Mouse (Mus musculus) hindbrain, embryonic 12.5 days (tissue): Measurements from ENCODE around the gene Focad. TPM values are rescaled to one million over a fixed set of nuclear protein-coding genes. Genes with fewer than 3 reads are reported as not detected.

Source experiments
- ATAC-seq: fragments of 200-750 bp; cut with Nextera tagmentation; 2 replicates; pipeline ENCODE4 v1.8.0; 2017; ENCODE audit warnings: moderate TSS enrichment; ENCODE audit not compliant: low FRiP score
- H3K27ac ChIP-seq: fragments of 300-500 bp; sonication (generic); 2 replicates; pipeline ENCODE4 v1.5.1; 2016; ENCODE audit warnings: mild to moderate bottlenecking
- H3K27me3 ChIP-seq: fragments of 300-500 bp; sonication (generic); 2 replicates; pipeline ENCODE4 v1.6.1; 2016; ENCODE audit warnings: mild to moderate bottlenecking
- H3K36me3 ChIP-seq: fragments of 300-500 bp; sonication (generic); 2 replicates; pipeline ENCODE4 v1.6.1; 2016; ENCODE audit warnings: mild to moderate bottlenecking
- H3K4me1 ChIP-seq: fragments of 300-500 bp; sonication (generic); 2 replicates; pipeline ENCODE4 v1.6.1; 2016
- H3K4me2 ChIP-seq: fragments of 300-500 bp; sonication (generic); replicated peaks from 2 replicates; pipeline ENCODE4 v1.6.1; 2016; ENCODE audit warnings: mild to moderate bottlenecking
- H3K4me3 ChIP-seq: fragments of 300-500 bp; sonication (generic); 2 replicates; pipeline ENCODE4 v1.5.1; 2016; ENCODE audit warnings: mild to moderate bottlenecking
- H3K9ac ChIP-seq: fragments of 300-500 bp; sonication (generic); 2 replicates; pipeline ENCODE4 v1.6.1; 2016; ENCODE audit warnings: mild to moderate bottlenecking, moderate library complexity
- H3K9me3 ChIP-seq: fragments of 300-500 bp; sonication (generic); replicated peaks from 2 replicates; pipeline ENCODE4 v1.6.1; 2016; ENCODE audit warnings: mild to moderate bottlenecking
- WGBS: fragments of 180-500 bp; shearing (Covaris S2); methylation state at CpG from one replicate; pipeline ENCODE4 v1.1.7; 2016; 5-methylcytosine and 5-hydroxymethylcytosine counted together
- polyA plus RNA-seq: library from polyadenylated mRNA; unstranded; fragments of >200 nt; fragmentation: Nextera tagmentation; extraction: Ambion mirVana; gene quantifications from 2 replicates; pipeline ENCODE4 v1.2.1, GENCODE M21; 2016

Focad gene
- polyA plus RNA-seq, 1 experiment from 2014 or later: 13.7 TPM

DNA sequence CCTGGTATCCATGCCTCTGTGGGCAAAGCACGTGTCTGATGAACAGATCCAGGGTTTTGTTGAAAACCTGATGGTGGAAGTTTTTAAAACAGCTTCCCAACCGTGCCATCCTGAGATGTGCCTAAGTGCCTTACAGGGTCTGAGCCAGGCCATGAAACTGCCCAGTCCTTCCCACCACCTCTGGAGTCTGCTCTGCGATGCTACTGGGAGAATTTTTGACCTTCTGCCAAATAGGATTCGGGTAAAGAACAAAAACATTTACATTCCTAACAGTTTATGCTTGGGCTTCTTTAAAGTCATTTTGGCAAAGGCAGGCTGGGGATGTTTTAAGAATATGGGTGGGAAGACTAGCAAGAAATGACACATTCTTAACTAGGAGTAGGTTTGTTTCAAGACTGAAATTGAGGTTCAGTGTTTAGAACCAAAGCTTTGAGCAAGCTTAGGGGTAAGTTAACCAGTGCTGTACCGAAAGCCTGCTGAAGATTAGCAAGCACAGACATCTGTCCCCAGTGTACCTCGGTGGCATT lies 302.6 kb downstream of the Focad start:
- Histone ChIP-seq H3K27ac (no peak overlapping the region), H3K27me3 (no peaks in the 10 kb centered on the region), H3K4me3 (no peak overlapping the region), H3K4me1 (no peaks in the 10 kb centered on the region), H3K9me3 (no peaks in the 10 kb centered on the region), H3K36me3 (0 out of 2 replicates have a peak, but pooled peaks cover 6% of the 10 kb centered on the region), H3K9ac (no peak overlapping the region), H3K4me2 (no peak overlapping the region)
- no peak for ATAC-seq
- WGBS: 82% methylated on average over 6 of the region's 6 CpGs

DNA sequence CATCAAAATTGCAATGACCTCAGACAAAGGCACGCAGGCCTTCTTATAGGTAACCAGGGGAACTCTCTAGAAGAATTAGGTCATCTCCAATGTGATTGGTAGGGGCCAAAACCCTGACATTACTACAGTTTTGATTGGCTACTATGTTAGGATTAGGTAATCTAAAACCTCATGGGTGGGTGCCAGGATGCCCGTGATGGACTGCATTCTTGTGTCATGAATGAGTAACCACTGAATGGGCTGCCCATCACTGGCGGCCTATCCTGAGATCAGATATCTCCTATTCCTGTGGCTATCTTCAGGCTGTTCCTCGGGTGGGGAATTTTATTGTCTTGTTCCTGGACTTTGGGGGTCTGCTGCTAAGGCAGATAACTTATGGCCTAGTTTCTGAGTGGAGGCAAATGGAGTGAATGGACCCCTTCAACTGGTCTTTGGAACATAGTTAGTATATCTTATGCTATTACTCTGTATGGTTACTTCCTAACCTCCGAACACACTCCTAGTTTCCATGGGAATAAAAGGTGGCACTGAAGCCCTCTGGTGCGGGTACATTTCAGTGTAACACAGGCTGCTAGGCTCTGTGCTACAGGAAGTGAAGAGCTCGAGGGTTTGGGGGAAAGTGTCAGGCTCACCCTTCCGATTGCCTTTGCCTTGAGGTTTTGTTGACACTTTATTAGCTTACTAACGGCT lies 306.0 kb downstream of the Focad start:
- 77% methylated on average over 9 of the region's 9 CpGs for WGBS
- Histone ChIP-seq H3K27ac (no peak overlapping the region), H3K9me3 (no peaks in the 10 kb centered on the region), H3K27me3 (no peaks in the 10 kb centered on the region), H3K4me3 (no peak overlapping the region), H3K36me3 (no peaks in the 10 kb centered on the region), H3K4me2 (no peak overlapping the region), H3K4me1 (no peaks in the 10 kb centered on the region), H3K9ac (no peak overlapping the region)
- ATAC-seq: no peak

DNA sequence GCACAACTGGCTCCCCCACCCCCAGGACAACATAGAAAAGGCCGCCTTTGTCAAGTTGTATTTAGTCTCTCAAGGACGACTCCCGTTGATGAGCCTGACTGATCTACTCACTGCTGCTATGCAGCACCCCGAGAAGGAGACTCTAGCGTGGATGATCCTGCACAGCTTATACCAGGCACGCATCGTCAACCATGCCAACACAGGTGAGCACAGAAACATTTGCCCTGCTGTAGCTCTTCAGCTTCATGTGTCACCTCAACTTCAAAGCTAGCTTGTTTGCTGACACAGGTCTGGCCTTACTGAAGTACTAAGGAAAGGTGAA lies 306.5 kb downstream of the Focad start:
- Histone ChIP-seq H3K4me1 (no peaks in the 10 kb centered on the region), H3K36me3 (no peaks in the 10 kb centered on the region), H3K27me3 (no peaks in the 10 kb centered on the region), H3K4me2 (no peak overlapping the region), H3K9me3 (no peaks in the 10 kb centered on the region), H3K4me3 (no peak overlapping the region), H3K9ac (no peak overlapping the region), H3K27ac (no peak overlapping the region)
- no peak for ATAC-seq
- 87% methylated on average over 7 of the region's 7 CpGs for WGBS

DNA sequence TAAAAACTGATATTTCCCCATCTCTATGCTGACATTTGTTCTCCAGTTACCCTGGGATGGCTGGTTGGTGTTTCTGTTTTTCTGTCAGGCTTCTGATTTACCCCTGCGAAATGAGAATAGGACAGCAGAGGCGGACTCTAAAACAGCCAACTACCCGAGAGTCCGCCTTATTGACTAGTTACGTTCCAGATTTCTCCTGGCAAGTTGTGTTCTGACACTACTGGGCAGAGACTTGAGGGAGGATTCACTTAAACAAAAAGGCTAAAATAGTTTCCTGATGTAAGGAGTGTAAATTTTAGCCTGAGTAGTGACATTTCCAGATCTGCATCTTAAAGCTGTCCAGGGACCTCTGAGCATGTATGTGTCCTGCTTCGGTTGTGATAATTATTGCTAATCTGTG lies 308.5 kb downstream of the Focad start:
- Histone ChIP-seq H3K27ac (no peak overlapping the region), H3K36me3 (no peaks in the 10 kb centered on the region), H3K4me2 (no peak overlapping the region), H3K9me3 (no peaks in the 10 kb centered on the region), H3K9ac (no peak overlapping the region), H3K4me3 (no peak overlapping the region), H3K27me3 (no peaks in the 10 kb centered on the region), H3K4me1 (peaks cover 4% of the 10 kb centered on the region; the same call in 1 of the 2 replicates)
- 93% methylated on average over 6 of the region's 6 CpGs for WGBS
- ATAC-seq: no peak

DNA sequence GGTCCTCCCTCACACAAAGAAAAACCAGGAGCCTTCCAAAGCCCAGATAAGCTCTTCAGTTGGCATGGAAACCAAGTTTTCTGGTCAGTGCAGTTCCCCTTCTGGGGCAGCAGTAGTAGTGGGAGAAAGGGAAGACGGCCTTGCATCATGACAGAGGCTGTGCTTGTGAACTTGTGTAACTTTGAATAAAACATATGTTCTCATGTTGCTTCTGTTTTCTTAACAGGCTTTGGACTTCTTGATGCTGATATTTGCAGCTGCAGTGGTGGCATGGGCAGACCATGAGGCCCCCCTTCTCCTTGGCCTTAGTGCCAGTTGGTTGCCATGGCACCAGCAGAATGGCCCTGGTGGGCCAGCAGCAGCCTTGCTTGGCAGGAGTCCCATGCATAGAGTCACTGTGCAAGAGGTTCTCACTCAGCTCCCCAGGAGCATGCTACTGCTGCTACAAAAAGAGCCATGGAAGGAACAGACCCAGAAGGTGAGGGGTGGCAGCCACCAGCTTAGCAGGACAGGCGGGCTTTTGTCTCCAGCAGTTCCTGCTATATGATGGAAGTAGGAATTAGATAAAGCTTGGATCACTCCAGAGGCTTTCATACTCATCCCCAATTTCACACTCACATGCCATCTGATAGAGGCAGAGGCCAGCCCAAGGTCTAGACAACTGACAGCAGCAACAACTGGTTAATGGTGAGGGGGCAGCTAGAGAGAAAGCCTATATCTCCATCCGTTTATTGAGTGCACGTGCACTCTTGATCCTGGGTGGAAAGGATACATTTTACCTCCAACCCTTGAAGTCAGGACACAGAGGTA lies 312.7 kb downstream of the Focad start:
- Histone ChIP-seq H3K4me3 (no peak overlapping the region), H3K27ac (no peak overlapping the region), H3K36me3 (no peaks in the 10 kb centered on the region), H3K27me3 (no peaks in the 10 kb centered on the region), H3K9ac (no peak overlapping the region), H3K9me3 (no peaks in the 10 kb centered on the region), H3K4me1 (peaks cover 4% of the 10 kb centered on the region; the same call in 1 of the 2 replicates), H3K4me2 (no peak overlapping the region)
- ATAC-seq: peak; percentile 88
- WGBS: 74% methylated on average over 4 of the region's 4 CpGs

DNA sequence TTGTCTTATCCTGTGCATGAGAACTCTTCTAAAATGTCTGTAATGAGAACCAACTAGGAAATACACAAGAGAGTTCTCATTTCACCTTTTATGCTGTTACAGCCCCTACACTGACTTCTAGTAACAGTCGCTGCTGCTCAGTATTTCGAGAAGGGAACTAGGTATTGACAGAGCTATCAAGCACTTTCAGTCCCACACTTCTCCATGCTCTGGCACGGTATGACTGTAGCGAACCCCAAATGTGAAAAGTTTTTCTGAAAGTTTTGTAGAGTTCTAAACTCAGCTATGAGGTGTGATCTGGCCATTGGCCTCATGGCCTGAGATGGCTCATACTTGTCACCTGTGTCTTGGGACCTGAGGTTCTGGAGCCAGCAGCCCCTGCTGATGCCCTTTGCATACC lies 314.9 kb downstream of the Focad start:
- H3K4me1 ChIP-seq: peaks cover 4% of the 10 kb centered on the region; the same call in 1 of the 2 replicates
- H3K4me2 ChIP-seq: no peak overlapping the region
- no peak overlapping the region for H3K27ac ChIP-seq
- H3K27me3 ChIP-seq: no peaks in the 10 kb centered on the region
- no peaks in the 10 kb centered on the region for H3K36me3 ChIP-seq
- no peaks in the 10 kb centered on the region for H3K9me3 ChIP-seq
- no peak overlapping the region for H3K9ac ChIP-seq
- H3K4me3 ChIP-seq: no peak overlapping the region
- ATAC-seq: no peak
- 95% methylated on average over 4 of the region's 4 CpGs for WGBS

DNA sequence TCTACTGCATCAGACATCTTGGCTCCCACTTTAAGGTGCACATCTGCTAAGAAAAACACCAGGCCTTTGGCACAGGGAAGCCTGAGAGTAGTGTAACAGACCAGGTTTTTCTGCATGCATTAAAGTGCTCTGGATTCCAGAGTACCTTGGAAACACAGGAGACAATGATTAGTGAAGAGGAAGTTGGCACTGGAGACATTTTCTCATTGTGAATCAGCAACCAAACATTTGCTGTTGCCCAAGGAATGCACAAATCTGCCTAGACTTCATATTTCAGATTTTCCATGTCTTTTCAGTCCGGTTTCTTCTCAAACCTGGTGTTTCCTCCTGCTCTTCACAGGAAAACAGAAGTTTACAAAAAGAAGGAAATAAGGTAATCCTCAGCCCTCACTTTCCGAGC lies 317.9 kb downstream of the Focad start:
- no peak overlapping the region for H3K4me3 ChIP-seq
- 98% methylated on average over 2 of the region's 2 CpGs for WGBS
- H3K27me3 ChIP-seq: no peaks in the 10 kb centered on the region
- H3K36me3 ChIP-seq: no peaks in the 10 kb centered on the region
- ATAC-seq: no peak
- no peaks in the 10 kb centered on the region for H3K4me1 ChIP-seq
- no peaks in the 10 kb centered on the region for H3K9me3 ChIP-seq
- no peak overlapping the region for H3K9ac ChIP-seq
- H3K4me2 ChIP-seq: no peak overlapping the region
- H3K27ac ChIP-seq: no peak overlapping the region

DNA sequence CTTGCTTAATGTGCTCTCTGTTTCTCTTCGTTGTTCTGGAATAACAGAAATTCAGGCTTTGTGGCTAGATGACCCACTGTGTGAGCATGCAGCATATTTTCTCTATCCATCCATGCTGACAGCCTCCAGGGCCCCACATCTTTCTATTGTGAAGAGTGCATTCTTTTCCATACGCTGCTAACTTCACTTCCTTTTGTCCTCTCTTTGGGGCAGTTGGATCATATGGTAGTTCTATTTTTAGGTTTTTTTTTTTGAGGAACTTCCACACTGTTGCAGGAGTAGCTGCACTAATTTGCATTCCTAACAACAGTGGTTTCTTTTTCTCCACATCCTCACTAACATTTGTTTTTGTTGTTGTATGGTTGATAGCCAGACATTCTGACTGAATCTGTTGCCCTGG lies 320.6 kb downstream of the Focad start:
- H3K36me3 ChIP-seq: no peaks in the 10 kb centered on the region
- no peaks in the 10 kb centered on the region for H3K4me1 ChIP-seq
- H3K27ac ChIP-seq: no peak overlapping the region
- WGBS: 36% methylated on average over 2 of the region's 2 CpGs
- no peak for ATAC-seq
- H3K9ac ChIP-seq: no peak overlapping the region
- H3K4me2 ChIP-seq: no peak overlapping the region
- H3K27me3 ChIP-seq: no peaks in the 10 kb centered on the region
- H3K9me3 ChIP-seq: no peaks in the 10 kb centered on the region
- H3K4me3 ChIP-seq: no peak overlapping the region

DNA sequence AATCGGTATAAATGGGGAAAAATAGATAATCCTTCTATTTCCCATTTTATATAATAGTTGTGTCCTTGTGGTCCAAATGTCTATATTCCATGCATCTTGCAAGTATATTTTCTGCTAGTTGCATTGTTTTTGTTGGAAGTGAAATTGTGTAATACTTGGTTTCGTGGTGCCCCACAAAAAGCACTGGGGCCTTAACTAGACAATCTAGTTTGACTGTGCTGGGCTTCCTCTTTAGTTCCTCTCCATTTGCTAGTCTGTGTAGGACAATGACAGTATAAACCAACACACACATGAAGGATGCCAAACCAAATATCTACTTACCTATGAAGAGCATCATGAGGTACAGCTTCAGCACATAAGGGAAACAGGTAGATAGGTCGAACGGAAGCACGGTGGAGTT lies 324.9 kb downstream of the Focad start:
- ATAC-seq: no peak
- no peak overlapping the region for H3K27ac ChIP-seq
- no peak overlapping the region for H3K4me2 ChIP-seq
- no peaks in the 10 kb centered on the region for H3K36me3 ChIP-seq
- no peaks in the 10 kb centered on the region for H3K9me3 ChIP-seq
- no peaks in the 10 kb centered on the region for H3K4me1 ChIP-seq
- H3K9ac ChIP-seq: no peak overlapping the region
- WGBS: 94% methylated on average over 5 of the region's 5 CpGs
- H3K4me3 ChIP-seq: no peak overlapping the region
- no peaks in the 10 kb centered on the region for H3K27me3 ChIP-seq

DNA sequence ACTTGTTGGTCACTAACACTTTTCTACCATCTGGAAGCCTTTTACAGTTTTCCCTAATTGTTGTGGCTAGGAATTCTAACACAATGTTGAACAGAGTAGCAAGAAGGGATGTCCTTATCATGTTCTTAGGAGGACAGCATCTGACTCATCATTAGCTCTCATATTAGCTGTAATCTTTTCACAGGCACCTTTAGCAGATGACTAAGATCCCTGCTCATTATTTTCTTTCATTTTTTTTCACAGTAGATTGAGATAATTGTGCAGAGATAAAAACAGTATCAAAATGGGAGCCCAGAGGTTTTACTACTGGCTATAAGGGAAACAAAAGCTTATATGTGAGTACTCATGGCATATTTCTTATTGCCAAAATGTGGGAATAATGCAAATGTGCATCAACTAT lies 330.1 kb downstream of the Focad start:
- no peaks in the 10 kb centered on the region for H3K9me3 ChIP-seq
- no peak overlapping the region for H3K9ac ChIP-seq
- no peaks in the 10 kb centered on the region for H3K36me3 ChIP-seq
- no peaks in the 10 kb centered on the region for H3K27me3 ChIP-seq
- no peak overlapping the region for H3K4me3 ChIP-seq
- ATAC-seq: no peak
- no peak overlapping the region for H3K4me2 ChIP-seq
- H3K27ac ChIP-seq: no peak overlapping the region
- H3K4me1 ChIP-seq: no peaks in the 10 kb centered on the region

DNA sequence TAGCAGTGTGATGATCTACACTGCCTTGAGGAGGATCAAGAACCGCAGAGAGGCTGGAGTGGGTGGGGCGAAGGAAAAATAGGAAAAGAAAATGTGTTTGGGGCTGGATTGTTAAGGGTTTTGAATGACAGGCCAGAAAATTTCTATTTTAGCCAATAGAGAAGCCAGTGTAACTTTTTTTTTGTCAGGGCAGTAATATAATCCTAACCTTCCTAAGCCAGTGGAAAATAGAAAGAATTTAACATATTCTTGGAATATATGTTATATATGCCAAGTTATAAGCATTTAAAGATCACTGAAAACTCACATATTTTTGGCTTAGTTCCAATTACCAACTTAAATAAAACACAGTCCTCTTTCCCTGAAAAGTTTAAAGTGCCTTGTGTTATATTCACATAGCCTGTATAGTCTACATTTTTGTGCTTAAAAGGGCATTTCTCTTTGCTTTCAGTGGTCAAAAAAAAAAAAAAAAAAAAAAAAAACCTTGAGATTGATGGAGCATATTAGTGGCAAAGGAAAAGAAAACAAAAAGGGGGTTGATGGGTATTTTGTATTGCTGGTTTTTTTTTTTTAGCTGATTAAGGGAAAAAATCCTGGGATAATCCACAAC lies 333.3 kb downstream of the Focad start:
- WGBS: 88% methylated on average over 2 of the region's 2 CpGs
- H3K27me3 ChIP-seq: no peaks in the 10 kb centered on the region
- no peak overlapping the region for H3K9ac ChIP-seq
- no peak overlapping the region for H3K27ac ChIP-seq
- no peaks in the 10 kb centered on the region for H3K4me1 ChIP-seq
- no peaks in the 10 kb centered on the region for H3K9me3 ChIP-seq
- H3K36me3 ChIP-seq: no peaks in the 10 kb centered on the region
- H3K4me2 ChIP-seq: no peak overlapping the region
- ATAC-seq: no peak
- no peak overlapping the region for H3K4me3 ChIP-seq

DNA sequence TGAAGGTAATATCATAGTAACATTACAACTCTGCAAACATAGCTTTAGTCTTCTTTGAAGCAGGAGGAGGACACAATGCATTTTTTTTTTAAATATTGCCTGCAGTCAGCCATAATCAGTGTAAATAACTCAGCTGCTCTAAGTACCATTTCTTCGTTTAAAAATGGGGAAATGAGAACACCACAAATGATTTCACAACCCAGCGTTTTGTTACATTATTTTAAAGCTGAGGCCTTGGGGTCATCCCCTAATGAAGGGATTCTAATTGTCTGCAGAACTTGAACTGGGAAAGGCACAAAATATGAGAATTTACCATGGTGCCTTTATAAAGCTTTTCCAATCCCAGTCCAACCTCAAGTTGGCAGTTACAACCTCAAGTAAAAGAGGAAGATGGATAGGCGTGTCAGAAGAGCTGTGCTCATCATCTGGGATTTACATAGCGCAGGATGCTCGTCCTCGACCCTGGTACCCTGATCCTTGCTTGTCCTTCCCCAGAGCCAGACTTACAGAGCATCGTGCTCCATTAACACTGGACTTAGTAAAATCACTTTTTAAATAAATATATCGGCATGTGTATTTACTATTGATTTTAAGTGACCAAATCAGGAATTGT lies 338.1 kb downstream of the Focad start:
- no peaks in the 10 kb centered on the region for H3K9me3 ChIP-seq
- H3K4me2 ChIP-seq: no peak overlapping the region
- H3K9ac ChIP-seq: no peak overlapping the region
- no peaks in the 10 kb centered on the region for H3K27me3 ChIP-seq
- no peaks in the 10 kb centered on the region for H3K4me1 ChIP-seq
- no peak for ATAC-seq
- H3K36me3 ChIP-seq: no peaks in the 10 kb centered on the region
- no peak overlapping the region for H3K4me3 ChIP-seq
- 82% methylated on average over 8 of the region's 8 CpGs for WGBS
- no peak overlapping the region for H3K27ac ChIP-seq
